Mouse (Mus musculus) lung, embryonic 16.5 days (tissue): ENCODE measurements around the gene Aoc3. TPM values are rescaled to one million over a fixed set of nuclear protein-coding genes. Genes with fewer than 3 reads are reported as not detected.

Experiments
- ATAC-seq: fragments of 200-750 bp; cut with Nextera tagmentation; 2 replicates; pipeline ENCODE4 v1.8.0; 2017; ENCODE audit warnings: low read depth, mild to moderate bottlenecking, moderate library complexity
- H3K27ac ChIP-seq: fragments of 300-500 bp; sonication (generic); 2 replicates; pipeline ENCODE4 v1.5.1; 2014; ENCODE audit warnings: mild to moderate bottlenecking, control low read depth, low read length
- H3K27me3 ChIP-seq: fragments of 300-500 bp; sonication (generic); 2 replicates; pipeline ENCODE4 v1.6.1; 2014; ENCODE audit warnings: low read depth, low read length, mixed read lengths; ENCODE audit not compliant: control insufficient read depth, insufficient read depth
- H3K36me3 ChIP-seq: fragments of 300-500 bp; sonication (generic); 2 replicates; pipeline ENCODE4 v1.6.1; 2014; ENCODE audit warnings: low read length; ENCODE audit not compliant: control insufficient read depth, insufficient read depth
- H3K4me1 ChIP-seq: fragments of 300-500 bp; sonication (generic); replicated peaks from 2 replicates; pipeline ENCODE4 v1.6.1; 2014; ENCODE audit warnings: low read length, mixed read lengths; ENCODE audit not compliant: control insufficient read depth, insufficient read depth
- H3K4me2 ChIP-seq: fragments of 300-500 bp; sonication (generic); 2 replicates; pipeline ENCODE4 v1.6.1; 2014; ENCODE audit warnings: low read depth, low read length, control low read depth
- H3K4me3 ChIP-seq: fragments of 300-500 bp; sonication (generic); 2 replicates; pipeline ENCODE4 v1.5.1; 2014; ENCODE audit warnings: mild to moderate bottlenecking, low read length, control low read depth
- H3K9ac ChIP-seq: fragments of 300-500 bp; sonication (generic); 2 replicates; pipeline ENCODE4 v1.6.1; 2014; ENCODE audit warnings: low read length, control low read depth
- H3K9me3 ChIP-seq: fragments of 300-500 bp; sonication (generic); 2 replicates; pipeline ENCODE4 v1.6.1; 2016; ENCODE audit warnings: low read length; ENCODE audit not compliant: control insufficient read depth
- WGBS: fragments of 180-500 bp; shearing (Covaris S2); extraction: QIAGEN DNeasy Blood & Tissue Kit; methylation state at CpG from one replicate; pipeline ENCODE4 v1.1.7; 2014; 5-methylcytosine and 5-hydroxymethylcytosine counted together
- polyA plus RNA-seq: library from polyadenylated mRNA; unstranded; fragments of >200 nt; fragmentation: Nextera tagmentation; extraction: Ambion mirVana; gene quantifications from 2 replicates; pipeline ENCODE4 v1.2.1, GENCODE M21; 2015

Aoc3 gene
- polyA plus RNA-seq, 1 experiment from 2014 or later = 1.9 TPM

DNA sequence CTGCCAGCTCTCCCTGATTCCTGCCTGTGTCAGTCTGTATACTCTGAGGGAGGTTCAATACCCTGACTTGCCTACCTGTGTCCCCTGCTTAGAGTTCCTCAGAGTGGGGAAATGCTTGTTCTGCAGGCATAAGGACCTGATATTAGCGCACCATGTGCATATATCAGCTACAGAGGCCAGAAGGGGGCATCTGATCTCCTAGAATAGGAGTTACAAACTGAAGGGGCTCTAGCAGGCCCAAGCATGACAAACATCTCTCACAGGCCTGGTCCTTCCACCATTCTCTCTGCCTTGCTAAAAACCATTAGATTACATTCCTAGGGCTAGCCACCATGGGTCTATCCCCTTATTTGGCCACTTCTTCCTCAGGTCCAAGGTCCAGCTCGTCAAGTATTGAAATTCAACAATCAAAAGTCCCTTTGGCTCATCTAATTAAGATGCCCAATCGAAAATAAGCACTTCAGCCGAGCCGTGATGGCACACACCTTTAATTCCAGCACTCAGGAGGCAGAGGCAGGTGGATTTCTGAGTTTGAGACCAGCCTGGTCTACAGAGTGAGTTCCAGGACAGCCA, 24.1 kb downstream of the Aoc3 start:
- no peak for ATAC-seq
- 72% methylated on average over 5 of the region's 5 CpGs for WGBS
- no peak overlapping the region for H3K27ac ChIP-seq
- no peaks in the 10 kb centered on the region for H3K36me3 ChIP-seq
- no peaks in the 10 kb centered on the region for H3K4me1 ChIP-seq
- no peaks in the 10 kb centered on the region for H3K9me3 ChIP-seq
- no peak overlapping the region for H3K9ac ChIP-seq
- no peak overlapping the region for H3K4me2 ChIP-seq
- H3K27me3 ChIP-seq = no peaks in the 10 kb centered on the region
- no peak overlapping the region for H3K4me3 ChIP-seq

DNA sequence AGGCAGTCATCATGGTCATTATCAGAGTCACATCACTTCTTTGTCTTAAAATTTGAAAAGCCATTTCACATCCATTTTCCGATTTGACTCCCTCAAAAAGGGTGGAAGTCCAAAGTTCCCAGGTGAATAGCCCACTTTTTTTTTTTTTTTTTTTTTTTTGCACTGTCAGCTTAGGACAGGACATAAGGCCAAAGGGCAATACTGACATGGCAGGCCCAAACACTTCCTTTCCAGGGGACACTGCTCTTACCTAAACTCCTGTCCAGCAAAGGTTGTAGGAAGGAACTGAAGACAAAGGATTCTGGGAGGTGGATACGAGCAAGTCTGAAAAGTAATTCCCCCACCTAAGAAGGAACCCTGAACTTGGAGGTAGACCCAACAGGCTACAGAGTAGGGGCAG, 25.5 kb downstream of the Aoc3 start:
- Histone ChIP-seq H3K4me3 (no peak overlapping the region), H3K9ac (no peak overlapping the region), H3K4me1 (0 out of 2 replicates have a peak, but pooled peaks cover 3% of the 10 kb centered on the region), H3K36me3 (no peaks in the 10 kb centered on the region), H3K27me3 (no peaks in the 10 kb centered on the region), H3K9me3 (no peaks in the 10 kb centered on the region), H3K27ac (no peak overlapping the region), H3K4me2 (no peak overlapping the region)
- ATAC-seq = no peak
- WGBS = 87% methylated on average over 2 of the region's 2 CpGs

DNA sequence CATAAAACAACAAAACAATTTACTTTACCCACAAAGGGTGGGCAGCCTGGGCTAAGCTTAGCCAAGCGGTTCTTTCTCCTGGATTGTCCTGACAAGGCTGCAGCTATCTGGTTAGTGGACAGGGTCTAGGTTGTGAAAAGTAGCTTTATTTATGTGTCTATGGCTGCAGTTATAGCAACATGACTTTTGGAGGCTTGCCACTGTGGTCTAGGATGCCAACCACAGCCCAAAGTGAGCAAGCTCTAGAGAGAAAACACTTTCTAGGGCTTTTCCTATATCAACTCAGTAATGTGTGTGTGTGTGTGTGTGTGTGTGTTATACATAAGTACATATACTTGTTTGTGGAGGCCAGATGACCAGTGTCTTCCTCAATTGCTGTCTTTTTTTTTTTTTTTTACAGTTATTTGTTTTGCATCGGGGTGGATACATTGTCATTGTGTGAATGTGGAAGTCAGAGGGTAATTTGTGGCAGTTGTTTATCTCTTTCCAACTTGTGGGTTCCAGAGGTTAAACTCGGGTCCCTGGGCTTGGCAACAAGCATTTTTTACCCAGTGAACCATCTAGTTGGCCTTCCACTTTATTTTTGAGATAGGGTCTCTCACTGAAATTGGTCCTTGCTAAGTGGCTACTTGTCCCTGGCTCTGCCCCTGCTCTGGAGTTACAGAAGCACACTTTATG, 27.2 kb downstream of the Aoc3 start:
- 68% methylated on average over 3 of the region's 3 CpGs for WGBS
- H3K4me1 ChIP-seq = 0 out of 2 replicates have a peak, but pooled peaks cover 3% of the 10 kb centered on the region
- no peak overlapping the region for H3K4me3 ChIP-seq
- H3K4me2 ChIP-seq = no peak overlapping the region
- no peaks in the 10 kb centered on the region for H3K9me3 ChIP-seq
- ATAC-seq = no peak
- H3K27me3 ChIP-seq = no peaks in the 10 kb centered on the region
- H3K9ac ChIP-seq = no peak overlapping the region
- H3K36me3 ChIP-seq = no peaks in the 10 kb centered on the region
- H3K27ac ChIP-seq = no peak overlapping the region

DNA sequence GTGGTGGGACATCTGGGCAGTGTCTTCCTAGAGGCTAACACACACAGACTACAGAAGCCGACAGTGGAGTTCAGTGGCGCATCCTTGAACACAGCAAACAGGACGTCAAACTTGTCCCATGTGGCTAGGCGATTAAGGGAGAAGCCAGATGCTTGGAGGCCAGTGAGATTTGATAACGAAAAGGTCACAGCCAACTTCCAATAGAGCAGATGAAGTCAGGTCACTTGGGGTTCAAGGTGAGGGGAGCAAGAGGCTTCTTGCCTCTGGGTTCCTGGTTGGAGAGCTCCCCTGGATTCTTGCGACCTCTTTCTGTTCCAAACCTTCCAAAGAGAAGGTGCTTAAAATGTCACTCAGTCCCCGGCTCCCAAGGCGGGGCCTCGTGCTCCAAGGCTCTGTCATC, 29.4 kb downstream of the Aoc3 start:
- Histone ChIP-seq H3K9ac (no peak overlapping the region), H3K36me3 (no peaks in the 10 kb centered on the region), H3K4me3 (no peak overlapping the region), H3K4me1 (0 out of 2 replicates have a peak, but pooled peaks cover 3% of the 10 kb centered on the region), H3K9me3 (no peaks in the 10 kb centered on the region), H3K27me3 (no peaks in the 10 kb centered on the region), H3K27ac (peak overlapping the region; percentile 53; the same call in 1 of the 2 replicates), H3K4me2 (no peak overlapping the region)
- ATAC-seq = no peak
- 54% methylated on average over 9 of the region's 9 CpGs for WGBS

DNA sequence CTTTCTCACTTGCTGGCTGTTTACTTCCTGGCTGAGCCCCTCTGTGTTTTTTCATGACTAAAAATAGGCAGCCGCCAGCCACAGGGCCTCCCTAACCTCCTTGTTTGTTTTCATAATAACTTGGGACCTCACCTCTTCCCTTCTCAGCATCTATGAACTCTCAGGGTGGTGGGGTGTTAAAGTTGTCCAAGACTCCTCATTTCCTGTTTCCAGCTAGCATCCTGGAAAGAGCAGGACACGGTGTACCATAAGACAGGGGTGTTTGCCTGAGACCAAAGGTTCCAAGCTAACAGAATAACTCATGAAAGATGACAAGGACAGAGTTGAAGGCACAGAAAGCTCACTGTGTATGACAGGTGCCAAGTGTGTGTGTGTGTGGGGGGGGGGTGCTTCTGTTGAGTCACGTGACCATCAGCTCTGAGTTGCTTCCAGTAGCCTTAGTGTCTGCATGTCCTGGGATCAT, 30.3 kb downstream of the Aoc3 start:
- 0 out of 2 replicates have a peak overlapping the region, but pooled peaks have one; percentile 0 for H3K27ac ChIP-seq
- no peak overlapping the region for H3K4me3 ChIP-seq
- 0 out of 2 replicates have a peak, but pooled peaks cover 3% of the 10 kb centered on the region for H3K4me1 ChIP-seq
- no peaks in the 10 kb centered on the region for H3K27me3 ChIP-seq
- no peak overlapping the region for H3K9ac ChIP-seq
- H3K4me2 ChIP-seq = no peak overlapping the region
- peak; percentile 23; the same call in 1 of the 2 replicates for ATAC-seq
- no peaks in the 10 kb centered on the region for H3K36me3 ChIP-seq
- WGBS = 21% methylated on average over 3 of the region's 3 CpGs
- H3K9me3 ChIP-seq = no peaks in the 10 kb centered on the region

DNA sequence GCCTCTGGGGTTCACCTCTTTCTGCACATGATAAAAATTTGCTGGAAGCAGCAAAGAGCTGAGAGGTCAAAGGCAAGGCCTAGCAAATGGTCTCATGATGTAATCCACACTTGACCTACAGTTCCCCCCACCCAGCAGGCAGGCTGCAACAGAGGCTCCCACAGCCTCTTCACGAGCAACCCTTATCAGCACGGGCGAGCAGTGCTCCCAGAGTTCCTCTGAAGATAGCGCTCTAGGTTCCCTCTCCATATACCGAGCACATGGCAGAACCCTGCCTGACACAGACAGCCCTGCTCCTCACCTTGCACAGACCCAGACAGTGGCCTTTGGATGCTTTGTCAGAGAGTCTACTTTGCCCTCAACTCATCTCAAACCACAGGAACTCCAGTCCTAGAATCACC, 34.1 kb downstream of the Aoc3 start:
- WGBS = 31% methylated on average over 5 of the region's 5 CpGs
- H3K27me3 ChIP-seq = no peaks in the 10 kb centered on the region
- H3K27ac ChIP-seq = no peak overlapping the region
- no peak overlapping the region for H3K4me2 ChIP-seq
- no peaks in the 10 kb centered on the region for H3K36me3 ChIP-seq
- ATAC-seq = no peak
- H3K9me3 ChIP-seq = no peaks in the 10 kb centered on the region
- H3K4me1 ChIP-seq = 0 out of 2 replicates have a peak, but pooled peaks cover 3% of the 10 kb centered on the region
- no peak overlapping the region for H3K4me3 ChIP-seq
- no peak overlapping the region for H3K9ac ChIP-seq

DNA sequence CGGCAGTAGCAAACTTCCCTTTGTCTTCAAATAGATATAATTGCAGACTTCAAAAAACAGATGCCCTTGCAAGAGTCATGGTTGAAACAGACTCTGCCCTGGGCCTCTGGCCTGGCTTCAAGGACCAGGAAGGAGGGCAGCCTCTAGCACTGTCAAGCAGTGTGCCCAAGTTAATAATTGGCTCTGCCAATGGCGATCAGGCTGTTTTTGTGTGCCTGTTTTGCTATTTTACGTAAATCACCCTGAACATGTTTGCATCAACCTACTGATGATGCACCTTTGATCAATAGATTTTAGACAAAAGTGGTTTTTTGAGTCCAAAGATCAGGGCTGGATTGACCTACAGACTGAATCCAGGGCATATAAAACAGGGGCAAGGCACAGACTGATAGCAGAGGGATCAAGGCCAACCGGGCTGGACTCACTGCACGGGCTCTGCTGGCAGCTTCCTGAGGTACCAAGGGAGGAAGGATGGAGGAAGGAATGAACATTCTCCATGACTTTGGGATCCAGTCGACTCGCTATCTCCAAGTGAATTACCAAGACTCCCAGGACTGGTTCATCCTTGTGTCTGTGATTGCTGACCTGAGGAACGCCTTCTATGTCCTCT, 37.0 kb downstream of the Aoc3 start, which contains the start of gene G6pc:
Gene G6pc (plus strand): TSS at position 236 of the 610 bp plus-strand sequence.
- no peak within 1 kb of the TSS for H3K9ac ChIP-seq
- ATAC-seq = no peak
- no peaks in the 10 kb centered on the region for H3K9me3 ChIP-seq
- no peak within 1 kb of the TSS for H3K4me2 ChIP-seq
- H3K36me3 ChIP-seq = no peaks in the 10 kb centered on the region
- H3K27ac ChIP-seq = no peak within 1 kb of the TSS
- no peak within 1 kb of the TSS for H3K4me3 ChIP-seq
- H3K4me1 ChIP-seq = no peaks in the 10 kb centered on the region
- WGBS = 83% methylated on average over 8 of the region's 8 CpGs
- no peaks in the 10 kb centered on the region for H3K27me3 ChIP-seq

DNA sequence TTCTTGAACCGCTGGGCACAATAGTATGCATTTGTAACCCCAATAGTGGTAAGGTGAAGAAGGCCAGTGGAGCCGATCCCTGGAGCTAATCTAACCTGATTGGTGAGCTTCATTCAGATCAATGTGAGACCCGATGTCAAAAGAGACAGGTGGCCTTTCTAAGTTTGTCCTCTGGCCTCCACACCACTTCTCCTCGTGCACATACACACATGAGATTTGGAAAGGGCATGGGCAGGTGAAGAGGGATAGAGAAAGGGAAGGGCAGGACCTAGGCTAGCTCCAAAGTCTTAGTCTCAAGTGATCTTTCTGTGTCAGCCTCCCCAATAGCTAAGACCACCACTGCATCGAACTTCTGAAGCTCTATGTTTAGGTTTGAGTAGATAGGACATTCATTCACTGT, 39.7 kb downstream of the Aoc3 start:
- H3K4me1 ChIP-seq = no peaks in the 10 kb centered on the region
- H3K9me3 ChIP-seq = no peaks in the 10 kb centered on the region
- H3K36me3 ChIP-seq = no peaks in the 10 kb centered on the region
- no peak for ATAC-seq
- no peak overlapping the region for H3K27ac ChIP-seq
- no peaks in the 10 kb centered on the region for H3K27me3 ChIP-seq
- H3K4me3 ChIP-seq = no peak overlapping the region
- H3K4me2 ChIP-seq = no peak overlapping the region
- WGBS = 62% methylated on average over 5 of the region's 5 CpGs
- H3K9ac ChIP-seq = no peak overlapping the region

DNA sequence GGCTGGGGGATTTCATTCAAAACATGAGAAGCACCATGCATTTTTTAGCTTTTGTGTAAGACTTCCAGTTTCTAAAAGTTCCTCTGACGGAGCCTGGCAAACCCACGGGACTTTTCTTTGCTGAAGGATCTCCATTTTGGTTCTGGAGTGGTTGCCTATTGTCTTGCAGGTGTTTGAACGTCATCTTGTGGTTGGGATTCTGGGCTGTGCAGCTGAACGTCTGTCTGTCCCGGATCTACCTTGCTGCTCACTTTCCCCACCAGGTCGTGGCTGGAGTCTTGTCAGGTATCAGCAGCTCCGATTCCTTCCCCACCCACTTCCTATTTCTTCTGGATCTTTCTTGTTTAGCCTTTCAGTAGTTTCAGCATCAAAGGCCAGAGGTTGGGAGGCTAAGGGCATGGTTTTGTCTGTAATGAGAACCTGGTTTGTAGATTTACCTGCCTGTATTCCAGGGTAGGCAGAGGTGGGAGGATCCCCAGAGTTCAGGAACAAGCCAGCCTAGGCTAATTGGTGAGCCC, 44.1 kb downstream of the Aoc3 start:
- H3K27ac ChIP-seq = no peak overlapping the region
- 63% methylated on average over 7 of the region's 7 CpGs for WGBS
- H3K4me3 ChIP-seq = no peak overlapping the region
- H3K27me3 ChIP-seq = no peaks in the 10 kb centered on the region
- H3K36me3 ChIP-seq = no peaks in the 10 kb centered on the region
- H3K9ac ChIP-seq = no peak overlapping the region
- no peaks in the 10 kb centered on the region for H3K4me1 ChIP-seq
- no peak overlapping the region for H3K4me2 ChIP-seq
- no peak for ATAC-seq
- no peaks in the 10 kb centered on the region for H3K9me3 ChIP-seq
